Mouse (Mus musculus): ENCODE data around the gene St6galnac4.

Gene St6galnac4

DNA sequence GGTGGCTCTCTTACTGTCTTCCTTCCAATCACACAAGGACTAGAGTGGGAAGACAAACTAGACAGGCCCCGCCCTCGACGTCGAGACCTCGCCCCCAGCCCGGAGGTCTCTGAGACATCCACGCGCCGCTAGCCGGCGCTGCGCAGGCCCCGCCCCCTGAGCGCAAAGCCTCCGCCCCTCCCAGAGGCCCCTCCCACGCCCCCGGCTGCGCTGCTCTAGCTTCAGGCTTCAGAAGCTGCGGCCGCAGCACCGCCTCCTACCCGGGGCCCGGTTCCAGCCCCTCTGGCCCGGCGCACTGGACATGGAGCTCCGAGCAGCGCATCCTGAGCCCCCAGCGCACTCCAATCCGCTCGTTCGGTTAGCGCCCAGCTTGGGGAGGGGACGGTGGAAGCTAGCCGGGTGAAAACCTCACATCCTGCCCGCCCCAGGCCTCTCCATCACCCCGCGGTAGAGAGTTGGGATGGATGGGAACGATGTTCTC is at the start of gene St6galnac4:
Gene St6galnac4 (plus strand): TSS at position 225 of the 481 bp plus-strand sequence.
- DNase-seq (ENCODE audit: extremely low spot score) = peak; percentile 96

DNA sequence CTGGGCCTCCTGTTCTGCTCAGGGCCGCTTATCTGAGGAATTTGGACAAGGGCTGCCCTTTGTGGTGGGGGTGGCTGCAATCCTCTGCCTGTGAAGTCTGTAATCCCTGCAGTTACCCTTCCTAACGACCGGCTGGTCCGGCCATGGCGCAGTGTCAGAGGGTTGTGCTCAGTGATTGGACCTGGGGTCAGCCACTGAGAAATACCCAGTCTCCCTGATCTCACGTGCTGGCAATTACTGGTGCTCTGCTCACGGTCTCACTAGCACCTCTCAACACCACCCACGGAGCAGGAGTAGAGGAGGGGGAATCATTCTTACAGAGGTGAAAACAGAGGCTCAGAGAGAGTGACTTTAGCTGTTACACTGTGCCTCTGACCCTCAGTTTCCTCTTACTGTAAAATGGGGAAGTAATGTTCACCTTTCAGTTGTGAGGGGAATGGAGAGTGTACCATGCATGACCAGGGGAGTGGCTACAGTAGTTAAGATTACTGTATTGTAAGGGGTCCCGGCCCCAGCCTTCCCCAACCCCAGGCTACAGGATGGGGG is 49.5 kb upstream of the St6galnac4 start:
- peak; percentile 27 for DNase-seq (ENCODE audit: extremely low spot score)

DNA sequence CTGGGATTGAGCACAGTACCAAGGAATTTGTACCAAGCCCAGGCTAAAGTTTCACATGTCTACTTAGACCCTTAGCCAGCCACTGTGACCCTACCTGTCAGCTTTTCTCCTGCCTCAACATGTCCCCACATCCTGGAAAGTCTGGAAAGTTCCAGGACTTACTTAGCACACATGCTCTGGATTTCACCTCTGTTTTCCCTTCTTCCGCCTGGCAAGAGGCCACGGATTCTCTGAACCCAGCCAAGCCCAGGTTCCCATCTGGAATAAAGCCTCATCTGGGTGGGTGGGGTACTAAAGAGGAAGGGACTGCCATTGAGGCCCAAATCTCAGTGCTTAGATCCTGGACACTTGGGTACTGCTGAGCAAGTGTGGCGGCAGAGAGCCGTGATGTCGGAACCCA is 49.0 kb upstream of the St6galnac4 start:
- DNase-seq (ENCODE audit: extremely low spot score) = no peak

DNA sequence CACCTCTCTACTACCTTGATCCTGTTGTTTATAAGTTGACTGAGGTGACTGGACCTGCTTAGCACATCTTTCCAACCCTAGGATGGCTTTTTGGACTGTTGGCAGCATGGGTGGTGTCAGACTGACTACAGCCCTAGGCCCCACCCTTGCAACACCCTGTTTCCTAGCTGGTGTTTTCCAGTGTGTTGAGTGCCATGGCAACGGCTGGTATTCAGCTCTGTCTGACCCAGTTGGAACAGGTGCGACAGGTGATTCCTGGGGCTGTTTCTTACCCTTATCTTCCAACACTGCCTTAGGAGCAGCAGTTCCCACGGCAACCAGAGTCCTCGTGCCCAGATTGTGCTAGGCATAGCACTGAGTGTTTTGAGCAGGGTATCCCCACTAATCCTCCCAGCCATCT is 48.4 kb upstream of the St6galnac4 start:
- no peak for DNase-seq (ENCODE audit: extremely low spot score)

DNA sequence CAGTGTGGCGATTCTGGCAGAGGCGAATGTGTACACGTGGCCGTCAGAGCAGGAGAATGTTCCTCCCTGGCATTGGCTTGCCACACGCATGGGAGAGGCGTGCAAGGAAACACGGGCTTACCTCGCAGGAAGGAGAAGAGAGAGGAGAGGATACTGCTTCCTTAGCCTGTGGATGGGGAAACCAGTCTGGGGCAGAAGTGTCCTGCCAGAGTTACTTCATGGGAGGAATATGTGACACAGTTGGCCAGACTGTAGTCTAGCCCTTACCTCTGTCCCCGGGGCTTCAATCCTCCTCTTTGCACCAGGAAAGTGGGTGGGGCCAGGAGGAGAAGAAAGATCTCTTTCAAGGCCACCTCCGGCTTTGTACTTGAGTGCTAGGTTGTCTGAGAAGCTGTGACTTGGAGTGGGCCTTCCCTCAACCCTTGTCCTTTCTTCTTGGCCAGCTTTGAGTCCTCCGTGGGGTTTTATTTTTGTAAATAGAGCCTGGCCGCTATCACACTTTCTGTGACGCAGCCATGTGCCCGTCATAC is 47.4 kb upstream of the St6galnac4 start:
- DNase-seq (ENCODE audit: extremely low spot score) = no peak

DNA sequence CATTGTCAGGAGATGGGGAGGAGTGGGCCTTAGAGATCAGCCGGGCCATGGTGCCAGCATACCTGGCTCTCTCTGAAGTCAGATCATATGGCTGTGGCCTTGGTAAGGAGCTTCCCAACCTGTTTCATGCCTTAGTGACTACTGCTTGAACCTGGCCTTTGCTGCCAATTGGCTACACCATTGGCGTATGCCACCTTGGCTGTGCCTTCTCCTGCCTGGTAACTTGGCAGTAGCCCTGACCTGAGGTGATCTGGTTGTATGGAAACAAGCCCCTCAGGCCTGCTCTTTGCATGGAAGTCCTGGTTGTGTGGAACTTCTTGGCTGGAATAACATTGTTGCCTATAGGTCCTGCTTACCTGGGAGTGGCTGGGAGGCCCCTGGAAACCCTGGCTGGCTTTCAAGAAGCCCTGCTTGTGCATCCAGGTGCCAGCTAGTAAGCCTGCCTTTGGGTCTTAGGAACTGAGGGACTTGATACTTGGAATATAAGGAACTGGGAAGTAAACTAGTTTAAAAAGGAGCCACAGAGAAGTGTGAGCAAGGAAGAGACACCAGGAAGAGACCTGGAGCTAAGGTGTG is 45.5 kb upstream of the St6galnac4 start:
- DNase-seq (ENCODE audit: extremely low spot score) = no peak

DNA sequence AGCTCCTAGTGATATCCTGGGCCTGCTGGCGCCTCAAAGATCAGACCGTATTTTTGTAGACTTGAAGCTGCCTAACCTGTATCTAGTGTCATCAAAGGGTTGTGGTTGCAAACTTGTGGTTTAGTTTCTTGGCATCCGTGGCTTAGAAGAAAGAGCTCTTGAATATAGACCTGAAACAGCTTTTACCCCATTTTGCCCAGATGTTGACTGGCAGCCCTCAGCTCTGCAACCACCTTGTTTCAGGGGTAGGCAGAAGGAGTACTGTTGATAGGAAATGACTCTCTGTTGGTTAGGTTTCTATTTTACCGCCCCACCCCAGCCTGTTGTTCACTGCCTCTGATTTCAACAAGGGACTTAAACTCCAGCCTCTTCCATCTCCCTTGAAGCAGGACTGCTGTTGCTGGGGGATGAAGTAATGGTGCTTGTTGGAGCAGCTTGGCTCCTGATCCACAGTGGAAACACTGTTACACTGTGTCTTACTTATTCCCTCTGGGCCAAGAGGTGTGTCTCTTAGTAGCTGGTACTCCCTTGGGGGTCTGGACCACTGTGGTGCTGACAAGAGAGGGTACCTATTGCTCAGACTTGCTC is 44.8 kb upstream of the St6galnac4 start:
- no peak for DNase-seq (ENCODE audit: extremely low spot score)

DNA sequence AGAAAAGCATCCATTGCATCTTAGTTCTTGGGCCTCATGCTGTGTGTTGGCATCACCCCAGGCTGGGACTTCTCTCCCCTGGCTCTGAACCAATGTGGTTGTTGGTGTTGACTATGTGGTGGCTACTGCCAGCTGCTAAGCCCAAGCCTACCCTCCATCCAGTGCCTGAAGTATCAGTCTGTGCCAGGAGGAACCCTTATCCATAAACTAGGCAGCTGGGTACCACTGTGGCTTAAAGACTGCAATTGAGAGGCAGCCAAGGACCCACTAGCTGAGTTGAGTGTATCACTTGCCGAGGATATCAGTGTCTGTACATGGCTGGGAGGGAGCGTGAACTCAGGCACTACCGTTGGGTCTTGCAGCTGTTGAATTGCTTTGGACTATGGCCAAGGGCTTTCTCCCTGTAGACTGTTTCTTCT is 43.9 kb upstream of the St6galnac4 start:
- DNase-seq (ENCODE audit: extremely low spot score) = no peak

DNA sequence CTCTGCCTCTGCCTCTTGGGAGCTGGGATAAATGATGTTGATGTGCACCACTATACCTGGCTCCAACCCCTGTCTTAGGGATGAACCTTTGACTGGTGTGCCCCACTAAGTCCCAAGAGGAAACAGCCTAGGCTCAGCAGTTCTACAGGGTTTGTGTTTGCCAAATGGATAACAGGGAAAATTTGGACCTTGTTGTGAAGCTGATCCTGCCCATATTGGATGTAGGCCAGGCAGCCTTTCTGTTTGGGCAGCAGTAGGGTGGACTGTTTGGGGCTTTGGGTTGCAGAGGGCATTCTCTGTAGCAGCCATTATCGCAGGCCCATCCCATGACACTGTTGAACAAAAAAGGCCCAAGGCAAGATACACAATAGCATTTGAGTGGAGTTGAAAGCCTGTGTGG is 39.9 kb upstream of the St6galnac4 start:
- DNase-seq (ENCODE audit: extremely low spot score) = no peak

DNA sequence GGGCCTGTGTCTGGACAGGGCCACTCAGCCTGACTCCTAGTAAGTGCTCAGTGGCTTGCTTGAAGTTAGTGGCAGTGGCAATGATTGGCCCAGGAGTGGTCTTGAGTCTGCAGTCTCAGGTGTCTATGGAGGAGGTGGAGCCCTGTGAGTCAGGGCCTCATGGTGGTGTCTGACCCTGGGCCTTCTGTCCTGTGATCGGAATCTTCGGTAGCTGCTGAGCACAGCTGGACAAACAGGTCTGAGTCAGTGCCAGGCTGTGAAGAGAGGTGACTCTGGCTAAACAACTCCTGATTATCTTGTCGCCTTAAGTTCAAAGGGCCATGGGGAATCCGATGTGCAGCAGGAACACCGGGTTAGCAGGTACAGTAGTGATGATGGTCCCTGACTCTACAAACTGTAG is 39.5 kb upstream of the St6galnac4 start:
- no peak for DNase-seq (ENCODE audit: extremely low spot score)

DNA sequence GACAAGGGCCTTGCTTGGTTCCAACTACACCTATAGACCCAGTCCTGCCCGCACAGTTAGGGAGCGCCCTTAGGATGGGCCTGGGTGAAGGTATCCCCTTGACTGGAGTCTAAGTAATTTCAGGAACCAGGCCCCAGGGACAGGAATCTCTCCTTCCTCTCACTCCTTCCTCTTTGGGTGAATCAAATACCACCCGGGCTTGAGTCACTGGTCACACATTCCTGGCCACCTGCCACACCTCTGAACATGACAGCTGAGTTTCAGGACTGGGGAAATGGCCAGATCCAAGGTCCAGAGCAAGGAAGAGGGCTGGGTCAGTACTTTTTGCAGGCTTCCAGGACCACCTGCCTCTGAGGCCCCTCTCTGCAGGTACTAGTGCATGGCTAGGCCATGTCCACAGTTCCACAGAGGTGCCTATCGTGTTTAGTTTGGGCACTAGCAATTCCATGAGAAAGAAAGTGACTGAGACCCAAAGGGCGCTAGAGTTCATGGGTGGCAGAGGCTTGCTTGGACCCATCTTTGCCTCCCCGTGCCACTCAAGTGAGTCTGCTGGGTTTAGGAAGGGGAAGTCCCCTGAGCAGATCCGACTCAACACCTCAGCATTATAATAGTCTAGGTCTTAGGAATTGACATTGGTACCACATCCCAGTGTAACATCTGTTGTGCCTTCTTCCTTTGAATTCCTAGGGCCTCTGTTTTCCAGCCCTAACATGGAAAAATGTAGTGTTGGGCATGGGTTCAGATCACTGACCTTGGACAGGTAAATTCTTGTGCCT is 38.7 kb upstream of the St6galnac4 start:
- no peak for DNase-seq (ENCODE audit: extremely low spot score)

DNA sequence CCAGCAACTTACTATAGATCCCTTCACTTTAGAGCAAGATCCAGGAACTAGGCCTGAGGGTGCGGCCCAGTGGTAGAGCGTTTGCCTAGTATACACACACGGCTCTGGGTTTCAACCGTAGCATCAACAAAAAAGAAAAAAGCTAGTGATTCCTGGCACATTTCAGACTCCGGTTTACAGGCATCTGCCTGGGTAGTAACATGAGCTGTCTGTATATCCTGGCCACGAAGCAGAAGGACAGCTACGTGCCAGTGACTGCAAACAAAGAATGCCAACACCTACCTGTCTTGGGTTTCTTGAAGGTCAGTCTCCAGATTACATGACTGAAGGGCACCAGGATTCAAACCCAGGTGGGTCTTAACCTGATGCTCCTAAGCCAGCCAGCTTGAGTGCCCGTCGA is 37.7 kb upstream of the St6galnac4 start:
- no peak for DNase-seq (ENCODE audit: extremely low spot score)

DNA sequence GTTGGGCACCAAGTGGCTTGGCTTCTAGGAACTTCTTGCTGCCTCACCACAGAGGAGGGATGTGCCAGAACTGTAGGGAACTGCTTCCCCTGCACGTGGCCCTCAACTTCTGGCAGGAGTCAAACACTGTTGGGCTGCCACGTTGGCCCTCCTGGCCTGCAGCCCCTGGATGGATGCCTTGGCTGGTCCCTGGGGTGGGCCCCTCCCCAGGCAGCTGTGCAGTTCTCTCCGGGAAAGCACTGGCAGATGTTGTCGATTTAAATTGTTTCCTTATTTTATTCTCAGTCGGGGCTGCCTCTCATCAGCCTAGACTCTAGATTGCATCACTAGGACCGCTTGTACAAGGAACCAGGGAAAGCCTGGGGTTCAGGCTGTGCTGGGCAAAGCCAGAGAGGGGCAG is 37.1 kb upstream of the St6galnac4 start:
- no peak for DNase-seq (ENCODE audit: extremely low spot score)

DNA sequence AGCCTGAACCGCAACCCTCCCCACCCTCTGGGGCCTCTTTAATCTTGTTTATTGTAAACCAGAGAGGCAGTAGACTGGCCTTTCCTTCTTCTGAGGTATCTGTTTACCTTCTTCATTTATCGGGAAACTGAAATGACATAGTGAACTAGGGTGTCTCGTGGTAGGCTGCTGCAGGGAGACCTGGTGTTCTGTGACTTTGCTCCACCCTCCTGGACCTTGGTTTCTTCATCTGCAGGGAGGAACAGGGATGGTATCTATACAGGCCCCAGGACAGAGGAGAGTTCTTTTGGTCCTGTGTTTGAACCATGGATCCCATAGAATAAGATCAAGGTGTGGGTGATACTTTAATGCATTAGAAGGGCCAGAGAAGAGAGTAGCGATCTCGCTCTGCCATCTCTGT is 35.7 kb upstream of the St6galnac4 start:
- no peak for DNase-seq (ENCODE audit: extremely low spot score)

DNA sequence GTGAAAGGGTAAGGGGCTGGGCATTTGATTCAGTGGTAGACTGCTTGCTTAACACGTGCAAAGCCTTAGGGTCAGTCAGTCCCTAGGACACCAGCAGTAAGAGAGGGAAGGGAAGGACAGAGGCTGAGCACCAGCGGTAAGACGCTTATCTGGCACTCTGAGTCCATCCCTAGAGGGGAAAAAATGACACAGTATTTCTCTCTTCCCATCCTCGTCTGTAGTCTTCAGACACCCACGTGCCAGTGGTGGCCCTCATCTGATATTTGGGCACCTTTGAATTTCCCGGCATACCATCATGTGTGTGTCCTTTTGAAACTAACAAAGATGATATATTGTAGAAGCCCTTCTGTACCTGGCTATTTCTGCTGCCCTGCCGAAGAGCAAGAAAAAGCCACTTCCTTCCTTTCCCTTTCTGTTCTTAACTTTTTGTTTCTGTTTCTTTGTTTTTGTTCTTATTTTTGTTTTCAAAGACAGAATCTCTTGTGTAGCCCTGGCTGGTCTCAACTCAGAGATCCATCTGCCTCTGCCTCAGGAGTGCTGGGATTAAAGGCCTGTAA is 33.2 kb upstream of the St6galnac4 start:
- no peak for DNase-seq (ENCODE audit: extremely low spot score)

DNA sequence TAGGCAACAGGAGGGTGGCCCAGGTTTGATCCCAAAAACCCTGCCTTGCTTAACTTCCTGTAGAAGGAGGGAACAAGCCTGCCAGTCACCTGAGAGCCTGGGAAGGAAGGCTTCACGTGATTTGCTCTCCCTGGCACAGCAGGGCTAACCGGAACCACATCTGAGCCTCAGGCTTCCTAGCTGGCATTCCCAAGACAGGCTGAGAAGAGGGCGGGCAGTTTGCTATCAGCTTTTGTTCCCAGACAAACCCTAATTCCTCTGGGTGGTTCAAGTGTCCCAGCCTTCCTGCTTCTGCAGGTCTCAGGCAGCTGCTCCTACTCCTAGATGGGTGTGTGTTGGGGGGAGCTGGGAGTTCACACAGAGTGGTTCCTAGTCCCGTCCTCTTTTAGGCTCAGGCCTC is 31.4 kb upstream of the St6galnac4 start:
- no peak for DNase-seq (ENCODE audit: extremely low spot score)

DNA sequence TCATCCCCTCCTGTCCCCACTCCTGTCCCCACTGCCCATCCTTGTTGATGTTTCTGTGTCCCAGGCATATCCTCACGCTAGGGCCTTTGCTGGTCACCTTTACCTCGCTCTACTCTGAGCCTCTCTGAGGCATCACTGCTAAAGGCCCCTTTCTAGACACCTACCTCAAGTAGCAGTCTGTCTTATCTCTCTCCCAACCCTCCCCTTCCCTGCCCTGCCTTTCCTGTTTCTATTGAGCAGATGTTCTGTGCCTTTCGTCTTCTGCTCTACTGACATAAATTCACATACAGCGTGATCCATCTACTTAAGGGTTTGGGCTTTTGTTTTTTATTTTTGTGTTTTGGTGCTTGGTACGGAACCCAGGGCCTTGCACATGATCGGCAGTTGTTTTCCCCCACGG is 30.9 kb upstream of the St6galnac4 start:
- no peak for DNase-seq (ENCODE audit: extremely low spot score)

DNA sequence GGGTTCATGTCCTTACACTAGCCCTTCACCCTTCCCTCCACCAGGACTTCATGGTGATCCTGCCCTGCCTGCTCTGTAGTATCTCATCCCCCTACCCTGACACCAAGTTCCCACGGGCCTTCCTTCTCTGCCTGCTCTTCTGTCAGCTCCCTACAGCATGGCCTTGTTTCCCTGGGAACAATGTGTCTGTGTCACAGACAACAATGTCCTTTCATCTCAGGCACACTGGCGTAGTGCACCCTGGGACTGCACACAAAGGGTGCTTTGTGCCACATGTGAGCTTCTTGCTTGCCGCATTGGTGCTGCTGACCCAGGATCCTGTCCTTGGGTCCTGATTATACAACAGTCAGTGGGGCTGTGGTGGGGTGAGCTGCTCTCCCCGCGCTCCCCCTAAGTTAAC is 27.3 kb upstream of the St6galnac4 start:
- peak; percentile 47 for DNase-seq (ENCODE audit: extremely low spot score)

DNA sequence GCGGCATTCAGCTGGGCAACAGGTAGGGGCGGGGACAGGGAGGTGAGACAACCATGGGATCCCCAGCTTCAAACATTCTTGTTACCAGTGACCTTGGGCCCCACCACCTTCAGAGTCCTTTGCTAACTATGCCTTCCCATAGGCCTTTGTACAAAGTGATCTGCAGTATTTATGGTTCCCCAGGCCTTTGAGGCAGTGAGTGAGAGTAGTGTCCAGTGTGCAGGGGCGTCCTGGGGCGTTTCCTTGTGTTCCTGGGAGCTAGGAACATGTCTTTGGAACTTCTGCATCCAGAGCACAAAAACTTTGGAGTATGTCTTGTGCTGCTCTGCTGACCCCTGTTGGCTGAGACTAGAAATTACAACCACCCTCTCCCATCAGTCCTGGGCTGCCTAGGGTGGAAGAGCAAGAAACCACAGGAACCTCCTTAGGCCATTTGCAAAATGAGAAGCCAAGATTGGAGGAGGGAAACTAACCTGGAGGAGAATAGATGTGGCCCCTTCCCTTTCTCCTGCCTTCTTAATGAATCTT is 20.3 kb upstream of the St6galnac4 start:
- peak; percentile 68 for DNase-seq (ENCODE audit: extremely low spot score)

DNA sequence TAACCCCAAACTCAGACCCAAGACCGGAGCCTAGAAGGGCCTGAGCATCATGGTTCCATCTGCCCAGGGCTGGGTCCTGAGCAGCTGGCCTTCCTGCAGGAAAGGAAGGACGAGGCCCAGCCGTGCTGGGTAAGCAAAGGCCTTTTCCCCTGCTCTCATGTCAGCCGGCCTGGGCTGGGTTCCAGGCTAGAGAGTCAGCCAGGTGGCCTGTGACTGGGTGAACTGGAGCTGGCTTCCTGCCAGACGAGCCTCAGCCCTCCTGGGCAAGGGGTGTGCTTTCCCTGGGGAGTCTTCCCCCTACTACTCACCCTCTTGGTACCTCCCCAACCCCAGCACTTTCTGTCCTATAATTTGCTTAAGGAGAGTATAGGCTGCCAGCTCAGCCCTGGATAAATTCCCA is 18.7 kb upstream of the St6galnac4 start:
- DNase-seq (ENCODE audit: extremely low spot score) = no peak

DNA sequence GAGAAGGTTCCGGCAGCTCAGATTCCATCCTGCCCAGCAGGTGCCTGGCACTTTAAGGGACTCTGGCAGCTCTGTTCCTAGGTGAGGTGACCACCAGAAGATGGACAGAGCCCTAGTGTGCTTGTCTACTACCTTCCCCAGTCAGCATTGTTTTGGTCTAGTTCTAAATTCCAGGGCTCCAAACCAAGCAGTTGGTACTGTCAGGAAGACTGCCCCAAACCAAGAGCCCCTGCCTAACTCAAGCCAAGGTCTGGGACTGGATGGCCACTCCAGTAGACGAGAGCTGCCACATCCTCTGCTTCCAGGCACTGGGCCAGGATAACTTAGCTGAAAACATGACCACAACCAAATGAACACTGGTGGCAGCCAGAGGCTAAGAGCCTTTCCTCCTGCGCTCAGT is 18.0 kb upstream of the St6galnac4 start:
- DNase-seq (ENCODE audit: extremely low spot score) = no peak

All from embryo, embryonic 9.5 days (tissue).